Mouse (Mus musculus): ENCODE measurements at regions not wholly inside any gene's neighbourhood (a gene's known extent, or its start where the extent isn't known, plus 50 kb on each side); places are given as distances from the start of the nearest gene placed in this dataset.

GRCm38 (mm10) chr9:111800869-111801268 is 110.7 kb upstream of the Stac start:
- H3K36me3 ChIP-seq (ENCODE audit: control insufficient read depth, insufficient read depth, low read length), result no peaks in the 10 kb centered on the region
- H3K4me3 ChIP-seq (ENCODE audit: low read depth, low read length), result no peak overlapping the region
- H3K4me1 ChIP-seq (replicated peaks; ENCODE audit: control insufficient read depth, insufficient read depth, low read length), result no peaks in the 10 kb centered on the region
- no peak overlapping the region for H3K9ac ChIP-seq (ENCODE audit: low read depth, low read length)
- no peak overlapping the region for H3K27ac ChIP-seq (ENCODE audit: low read depth, low read length)
- no peaks in the 10 kb centered on the region for H3K27me3 ChIP-seq (replicated peaks; ENCODE audit: control insufficient read depth, insufficient read depth, low read length)
- no peak for DNase-seq (ENCODE audit: low spot score)
- WGBS, result 83% methylated on average over 5 of the region's 5 CpGs
- H3K4me2 ChIP-seq, result no peak overlapping the region
- H3K9me3 ChIP-seq (ENCODE audit: control insufficient read depth, low read length), result no peaks in the 10 kb centered on the region
- no peak for ATAC-seq (replicated peaks; ENCODE audit: low FRiP score)

DNA sequence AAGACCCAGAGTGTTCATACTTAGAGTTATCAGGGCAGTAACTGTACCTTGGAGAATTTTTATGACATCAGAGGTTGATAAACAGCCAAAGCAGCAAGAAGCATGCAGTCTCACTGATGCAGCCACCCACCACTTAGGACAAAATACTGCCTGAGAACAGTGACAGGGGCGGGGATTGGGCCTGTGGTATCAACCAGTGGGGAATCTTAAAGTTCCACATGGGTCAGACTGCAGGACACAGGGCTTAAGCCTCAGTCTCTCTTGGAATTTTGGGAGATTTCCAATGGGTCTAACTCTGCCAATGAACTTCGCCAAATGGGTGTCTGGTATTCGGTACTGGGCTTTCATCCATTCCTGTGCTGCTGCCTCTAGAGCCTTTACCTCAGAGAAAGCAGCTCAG is 88.8 kb upstream of the Stac start:
- 79% methylated on average over 3 of the region's 3 CpGs for WGBS
- H3K4me2 ChIP-seq, result no peak overlapping the region
- ATAC-seq (replicated peaks; ENCODE audit: low FRiP score), result no peak
- H3K9ac ChIP-seq (ENCODE audit: low read depth, low read length), result no peak overlapping the region
- H3K27me3 ChIP-seq (replicated peaks; ENCODE audit: control insufficient read depth, insufficient read depth, low read length), result no peaks in the 10 kb centered on the region
- H3K36me3 ChIP-seq (ENCODE audit: control insufficient read depth, insufficient read depth, low read length), result no peaks in the 10 kb centered on the region
- no peak for DNase-seq (ENCODE audit: low spot score)
- H3K9me3 ChIP-seq (ENCODE audit: control insufficient read depth, low read length), result no peaks in the 10 kb centered on the region
- no peak overlapping the region for H3K27ac ChIP-seq (ENCODE audit: low read depth, low read length)
- H3K4me1 ChIP-seq (replicated peaks; ENCODE audit: control insufficient read depth, insufficient read depth, low read length), result no peaks in the 10 kb centered on the region
- no peak overlapping the region for H3K4me3 ChIP-seq (ENCODE audit: low read depth, low read length)

- no peak overlapping the region for H3K4me3 ChIP-seq (ENCODE audit: low read depth, low read length)
- ATAC-seq (replicated peaks; ENCODE audit: low FRiP score), result no peak
- H3K27me3 ChIP-seq (replicated peaks; ENCODE audit: control insufficient read depth, insufficient read depth, low read length), result no peaks in the 10 kb centered on the region
- H3K9ac ChIP-seq (ENCODE audit: low read depth, low read length), result no peak overlapping the region
- H3K9me3 ChIP-seq (ENCODE audit: control insufficient read depth, low read length), result no peaks in the 10 kb centered on the region
- 78% methylated on average over 13 of the region's 13 CpGs for WGBS
- H3K36me3 ChIP-seq (ENCODE audit: control insufficient read depth, insufficient read depth, low read length), result no peaks in the 10 kb centered on the region
- no peak overlapping the region for H3K4me2 ChIP-seq
- DNase-seq (ENCODE audit: low spot score), result no peak
- no peak overlapping the region for H3K27ac ChIP-seq (ENCODE audit: low read depth, low read length)
- H3K4me1 ChIP-seq (replicated peaks; ENCODE audit: control insufficient read depth, insufficient read depth, low read length), result no peaks in the 10 kb centered on the region
Measured at GRCm38 (mm10) chr9:111777433-111778135, 87.4 kb upstream of the Stac start.

DNA sequence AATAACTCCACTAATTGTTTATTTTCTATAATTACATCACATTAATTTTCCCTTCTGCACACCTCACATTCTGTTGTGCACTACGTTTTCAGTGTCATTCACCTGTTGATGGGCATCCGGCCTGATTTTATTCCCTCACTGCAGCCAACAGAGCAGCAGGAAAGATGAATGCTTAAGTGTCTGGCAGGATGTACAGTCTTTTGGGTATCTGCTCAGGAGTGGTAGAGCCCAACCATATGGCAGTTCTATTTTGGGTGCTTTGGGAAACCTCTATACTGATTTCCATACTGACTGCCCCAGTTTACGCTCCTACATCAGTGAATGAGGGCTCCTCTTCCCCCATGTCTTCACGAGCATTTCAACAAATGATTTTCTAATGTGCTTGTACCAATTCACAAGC is 84.1 kb upstream of the Stac start:
- ATAC-seq (replicated peaks; ENCODE audit: low FRiP score) (no peak), DNase-seq (ENCODE audit: low spot score) (no peak)
- Histone ChIP-seq H3K4me1 (replicated peaks; ENCODE audit: control insufficient read depth, insufficient read depth, low read length) (no peaks in the 10 kb centered on the region), H3K36me3 (ENCODE audit: control insufficient read depth, insufficient read depth, low read length) (no peaks in the 10 kb centered on the region), H3K27me3 (replicated peaks; ENCODE audit: control insufficient read depth, insufficient read depth, low read length) (no peaks in the 10 kb centered on the region), H3K4me3 (ENCODE audit: low read depth, low read length) (no peak overlapping the region), H3K9ac (ENCODE audit: low read depth, low read length) (no peak overlapping the region), H3K27ac (ENCODE audit: low read depth, low read length) (no peak overlapping the region), H3K9me3 (ENCODE audit: control insufficient read depth, low read length) (no peaks in the 10 kb centered on the region), H3K4me2 (no peak overlapping the region)
- WGBS, result 89% methylated on average over 4 of the region's 4 CpGs

DNA sequence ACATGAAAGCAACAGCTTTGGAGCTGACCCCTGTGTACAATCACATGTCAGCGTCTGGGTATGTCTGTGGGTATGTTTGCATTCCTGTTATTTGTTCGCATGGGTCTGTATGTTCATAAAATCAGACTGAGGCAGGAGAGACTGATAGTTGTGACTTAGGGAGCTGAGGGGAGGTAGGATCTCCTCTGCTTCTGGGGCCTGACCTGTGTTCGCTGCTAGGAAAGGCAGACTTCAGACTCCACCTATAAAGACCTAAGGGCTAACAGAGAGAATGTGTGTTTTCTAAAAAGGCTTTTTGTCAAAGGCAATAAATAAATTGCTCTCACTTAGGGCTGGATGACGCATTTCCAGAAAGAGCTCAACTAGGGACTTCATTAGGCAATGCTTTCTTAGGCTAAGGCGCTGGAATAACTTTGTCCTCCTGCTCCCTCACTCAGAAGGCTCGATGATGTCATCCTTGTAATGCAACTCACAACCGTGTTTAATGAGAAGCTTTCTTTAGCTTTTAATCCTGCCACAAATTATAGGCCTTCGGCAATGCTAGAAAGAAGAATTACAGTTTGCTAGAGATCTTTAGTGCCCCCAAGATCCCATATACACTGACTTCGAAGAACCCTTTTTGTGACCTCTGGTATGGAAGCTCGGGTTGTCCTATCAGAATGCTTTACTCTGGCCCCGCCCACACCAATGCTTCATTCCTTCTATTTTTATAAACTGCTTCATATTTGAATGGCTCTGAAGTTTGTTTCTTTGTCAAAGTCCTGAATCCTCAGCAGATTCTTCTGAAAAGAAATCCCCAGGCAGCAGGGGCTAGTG is 72.7 kb upstream of the Stac start:
- Histone ChIP-seq H3K4me2 (no peak overlapping the region), H3K4me1 (replicated peaks; ENCODE audit: control insufficient read depth, insufficient read depth, low read length) (no peaks in the 10 kb centered on the region), H3K9ac (ENCODE audit: low read depth, low read length) (no peak overlapping the region), H3K36me3 (ENCODE audit: control insufficient read depth, insufficient read depth, low read length) (no peaks in the 10 kb centered on the region), H3K27ac (ENCODE audit: low read depth, low read length) (no peak overlapping the region), H3K4me3 (ENCODE audit: low read depth, low read length) (no peak overlapping the region), H3K27me3 (replicated peaks; ENCODE audit: control insufficient read depth, insufficient read depth, low read length) (no peaks in the 10 kb centered on the region), H3K9me3 (ENCODE audit: control insufficient read depth, low read length) (no peaks in the 10 kb centered on the region)
- 78% methylated on average over 11 of the region's 11 CpGs for WGBS
- no peak for ATAC-seq (replicated peaks; ENCODE audit: low FRiP score)
- DNase-seq (ENCODE audit: low spot score), result no peak

DNA sequence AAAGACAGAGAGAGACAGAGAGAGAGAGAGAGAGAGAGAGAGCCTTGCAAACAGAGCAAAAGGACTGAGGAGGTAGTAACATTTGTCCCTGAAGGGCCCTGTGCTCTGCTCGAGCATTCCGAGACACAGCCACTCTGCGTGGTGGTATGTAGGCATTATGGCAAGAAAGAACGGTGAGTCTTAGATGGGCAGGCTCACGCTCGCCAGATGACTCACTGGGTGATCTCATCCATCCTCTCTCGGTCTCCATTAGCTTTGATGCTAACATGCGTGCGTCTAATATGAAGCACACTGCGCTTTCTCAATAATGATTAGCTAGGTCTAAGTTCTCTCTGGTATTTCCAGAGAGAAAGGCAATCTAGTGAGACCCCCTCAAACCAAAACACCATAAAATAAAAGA is 65.1 kb upstream of the Stac start:
- Histone ChIP-seq H3K4me2 (no peak overlapping the region), H3K27ac (ENCODE audit: low read depth, low read length) (no peak overlapping the region), H3K9me3 (ENCODE audit: control insufficient read depth, low read length) (no peaks in the 10 kb centered on the region), H3K4me1 (replicated peaks; ENCODE audit: control insufficient read depth, insufficient read depth, low read length) (no peaks in the 10 kb centered on the region), H3K4me3 (ENCODE audit: low read depth, low read length) (no peak overlapping the region), H3K36me3 (ENCODE audit: control insufficient read depth, insufficient read depth, low read length) (no peaks in the 10 kb centered on the region), H3K9ac (ENCODE audit: low read depth, low read length) (no peak overlapping the region), H3K27me3 (replicated peaks; ENCODE audit: control insufficient read depth, insufficient read depth, low read length) (no peaks in the 10 kb centered on the region)
- no peak for ATAC-seq (replicated peaks; ENCODE audit: low FRiP score)
- WGBS, result 79% methylated on average over 10 of the region's 10 CpGs
- DNase-seq (ENCODE audit: low spot score), result no peak

DNA sequence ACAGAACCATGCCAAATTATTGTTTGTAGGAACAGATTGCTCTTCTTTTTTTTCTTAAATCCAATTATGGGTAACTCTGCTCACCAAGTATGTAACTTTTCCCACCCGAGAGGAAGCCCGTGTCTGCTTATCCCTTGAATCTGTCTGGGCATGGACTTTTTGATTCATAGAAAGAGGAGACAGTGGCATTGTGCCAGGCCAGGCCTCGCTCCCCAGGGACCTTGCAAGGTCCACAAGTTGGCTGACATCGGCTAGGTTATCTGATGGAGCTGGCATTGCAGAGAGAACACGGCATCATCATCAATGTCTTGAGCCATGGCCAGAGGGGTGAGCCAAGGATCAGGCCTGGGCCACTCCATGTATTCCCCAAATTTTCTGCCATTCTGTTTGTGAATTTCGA is 56.0 kb upstream of the Stac start:
- Histone ChIP-seq H3K9me3 (ENCODE audit: control insufficient read depth, low read length) (no peaks in the 10 kb centered on the region), H3K36me3 (ENCODE audit: control insufficient read depth, insufficient read depth, low read length) (no peaks in the 10 kb centered on the region), H3K4me2 (no peak overlapping the region), H3K4me3 (ENCODE audit: low read depth, low read length) (no peak overlapping the region), H3K4me1 (replicated peaks; ENCODE audit: control insufficient read depth, insufficient read depth, low read length) (no peaks in the 10 kb centered on the region), H3K27ac (ENCODE audit: low read depth, low read length) (no peak overlapping the region), H3K27me3 (replicated peaks; ENCODE audit: control insufficient read depth, insufficient read depth, low read length) (no peaks in the 10 kb centered on the region), H3K9ac (ENCODE audit: low read depth, low read length) (no peak overlapping the region)
- WGBS, result 76% methylated on average over 6 of the region's 6 CpGs
- DNase-seq (ENCODE audit: low spot score) (no peak), ATAC-seq (replicated peaks; ENCODE audit: low FRiP score) (no peak)

- Histone ChIP-seq H3K4me2 (no peak overlapping the region), H3K4me1 (replicated peaks; ENCODE audit: control insufficient read depth, insufficient read depth, low read length) (no peaks in the 10 kb centered on the region), H3K9ac (ENCODE audit: low read depth, low read length) (no peak overlapping the region), H3K36me3 (ENCODE audit: control insufficient read depth, insufficient read depth, low read length) (no peaks in the 10 kb centered on the region), H3K9me3 (ENCODE audit: control insufficient read depth, low read length) (no peaks in the 10 kb centered on the region), H3K27me3 (replicated peaks; ENCODE audit: control insufficient read depth, insufficient read depth, low read length) (no peaks in the 10 kb centered on the region), H3K27ac (ENCODE audit: low read depth, low read length) (no peak overlapping the region), H3K4me3 (ENCODE audit: low read depth, low read length) (no peak overlapping the region)
- DNase-seq (ENCODE audit: low spot score) (no peak), ATAC-seq (replicated peaks; ENCODE audit: low FRiP score) (no peak)
- 51% methylated on average over 3 of the region's 3 CpGs for WGBS
Measured at GRCm38 (mm10) chr9:111745206-111745605, 55.1 kb upstream of the Stac start.

Measured in liver, embryonic 11.5 days (tissue).